Mouse (Mus musculus) urinary bladder, postnatal 36 days (tissue): ENCODE results near the gene Chpf2.

ENCODE experiments used
- DNase-seq, 2 experiments: peaks; one replicate each; pipeline ENCODE4 v3.0.0; 2022; ENCODE audit warnings: low spot score in 2 of 2, mixed read lengths in 1 of 2

Chpf2 gene

GRCm38 (mm10) chr5:24591268-24591721 is 4.8 kb downstream of the Chpf2 start:
- no peak for DNase-seq

- no peak for DNase-seq
Measured at GRCm38 (mm10) chr5:24591796-24592470, 5.4 kb downstream of the Chpf2 start.

GRCm38 (mm10) chr5:24592471-24593160 is 6.1 kb downstream of the Chpf2 start:
- DNase-seq, result no peak

- DNase-seq, result no peak
Measured at GRCm38 (mm10) chr5:24593230-24593629, 6.7 kb downstream of the Chpf2 start.

- no peak for DNase-seq
Measured at GRCm38 (mm10) chr5:24593928-24594327, 7.4 kb downstream of the Chpf2 start.

- DNase-seq, result no peak
Measured at GRCm38 (mm10) chr5:24594346-24594745, 7.8 kb downstream of the Chpf2 start.

- no peak for DNase-seq
Measured at GRCm38 (mm10) chr5:24595261-24595660, 8.7 kb downstream of the Chpf2 start.

- no peak for DNase-seq
Measured at GRCm38 (mm10) chr5:24595786-24596380, 9.3 kb downstream of the Chpf2 start.

GRCm38 (mm10) chr5:24596519-24597171 is 10.1 kb downstream of the Chpf2 start:
- no peak for DNase-seq

GRCm38 (mm10) chr5:24597221-24597728 is 10.7 kb downstream of the Chpf2 start:
- peak; percentile 58 to 73 for DNase-seq

GRCm38 (mm10) chr5:24597901-24598569 is 11.5 kb downstream of the Chpf2 start:
- DNase-seq, result no peak

GRCm38 (mm10) chr5:24598570-24599006 is 12.0 kb downstream of the Chpf2 start:
- DNase-seq, result peak in 1 of 2 experiments; percentile 55

GRCm38 (mm10) chr5:24599137-24599536 is 12.6 kb downstream of the Chpf2 start:
- no peak for DNase-seq

GRCm38 (mm10) chr5:24600236-24600635 is 13.7 kb downstream of the Chpf2 start:
- no peak for DNase-seq

GRCm38 (mm10) chr5:24601071-24601835 is 14.7 kb downstream of the Chpf2 start:
- no peak for DNase-seq

- peak; percentile 64 to 69 for DNase-seq
Measured at GRCm38 (mm10) chr5:24601911-24602750, 15.6 kb downstream of the Chpf2 start.

- peak; percentile 89 to 90 for DNase-seq
Measured at GRCm38 (mm10) chr5:24602751-24603343, 16.3 kb downstream of the Chpf2 start.

GRCm38 (mm10) chr5:24603431-24604010 is 17.0 kb downstream of the Chpf2 start:
- no peak for DNase-seq

GRCm38 (mm10) chr5:24604080-24604655 is 17.6 kb downstream of the Chpf2 start:
- DNase-seq, result no peak
